Mouse (Mus musculus) left cerebral cortex, postnatal 36 days (tissue): ENCODE results near the gene 9430007A20Rik. TPM values are rescaled to one million over a fixed set of nuclear protein-coding genes. Genes with fewer than 3 reads are reported as not detected.
"Not testable (repeated sequence)": the region's sequence is repeated elsewhere in the genome, so short reads cannot be mapped to it uniquely, and the experiment has no call there.

Experiments used
- DNase-seq, 2 experiments: peaks; one replicate each; pipeline ENCODE4 v3.0.0; 2021 to 2022; ENCODE audit warnings: low spot score in 2 of 2, mixed read lengths in 1 of 2
- intact Hi-C: fragments of 180-260 bp; cut with DNase I; formaldehyde crosslinking; loops from one replicate; pipeline ENCODE4 v1.15.1; 2025
- total RNA-seq, 2 experiments: library from RNA; stranded (reverse); gene quantifications; 2 replicates each; pipeline ENCODE4 v1.2.3; 2021

The 9430007A20Rik gene
- total RNA-seq = not detected

DNA sequence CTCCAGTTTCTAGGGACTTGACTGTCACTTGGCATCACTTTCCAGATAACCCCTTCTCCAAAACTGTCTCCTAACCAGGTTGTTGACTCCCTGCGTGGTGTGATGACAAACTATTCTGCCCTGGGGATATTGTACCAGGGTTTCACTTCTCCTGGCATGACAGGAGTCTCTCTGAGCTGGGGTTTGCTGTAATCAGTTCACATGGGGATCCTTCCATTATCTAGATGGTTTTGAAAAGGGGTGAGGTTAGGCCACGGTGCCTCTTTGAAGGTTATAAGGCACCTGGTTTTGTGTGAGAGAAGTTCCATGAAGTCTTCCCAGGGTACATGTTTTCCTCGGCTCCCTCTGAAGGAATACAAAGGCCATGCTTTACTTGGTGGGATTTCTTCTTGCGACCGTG lies at the start of gene 9430007A20Rik:
9430007A20Rik (plus strand) TSS at position 301 of the 400 bp plus-strand sequence.
- DNase-seq = no peak
- intact Hi-C loops = no loop called here

DNA sequence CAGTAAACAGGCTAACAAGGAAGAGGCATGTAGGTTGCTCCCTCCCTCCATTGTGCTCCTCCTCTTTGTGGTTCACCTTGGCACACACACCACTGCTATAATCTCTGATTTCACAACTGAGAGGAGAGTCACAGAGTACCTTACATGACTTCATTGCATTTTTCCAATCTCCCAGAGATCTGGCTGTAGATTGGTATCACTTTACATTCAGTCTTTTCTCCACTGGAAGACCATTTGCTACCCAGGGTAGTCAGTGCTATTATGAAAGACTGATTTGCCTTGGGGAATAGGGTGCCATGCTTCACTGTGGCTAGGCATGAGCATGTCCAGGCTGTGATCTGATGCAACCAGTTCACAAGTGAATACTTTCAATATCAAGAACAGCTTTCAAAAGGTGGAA lies 26.3 kb upstream of the 9430007A20Rik start:
- intact Hi-C loops = no loop called here
- no peak for DNase-seq

DNA sequence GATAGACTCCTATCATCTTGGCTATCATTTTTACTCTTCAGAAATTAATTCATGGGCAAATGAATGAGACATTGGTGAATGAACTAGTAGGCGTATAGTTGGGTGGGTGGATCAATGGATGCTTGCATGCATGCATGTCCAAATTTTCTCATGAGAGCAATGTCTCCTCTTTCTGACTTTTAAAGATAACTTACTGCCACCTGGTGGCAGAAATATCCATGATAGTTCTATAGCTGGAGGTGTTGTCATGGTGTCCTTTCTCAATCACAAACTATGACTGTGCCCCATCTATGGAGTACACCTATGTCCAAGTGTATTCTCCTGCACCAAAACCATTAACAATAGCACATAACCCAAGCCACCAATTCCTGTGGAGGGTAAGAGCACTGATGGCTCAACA lies 13.1 kb upstream of the 9430007A20Rik start:
- intact Hi-C loops = no loop called here
- DNase-seq = no peak

DNA sequence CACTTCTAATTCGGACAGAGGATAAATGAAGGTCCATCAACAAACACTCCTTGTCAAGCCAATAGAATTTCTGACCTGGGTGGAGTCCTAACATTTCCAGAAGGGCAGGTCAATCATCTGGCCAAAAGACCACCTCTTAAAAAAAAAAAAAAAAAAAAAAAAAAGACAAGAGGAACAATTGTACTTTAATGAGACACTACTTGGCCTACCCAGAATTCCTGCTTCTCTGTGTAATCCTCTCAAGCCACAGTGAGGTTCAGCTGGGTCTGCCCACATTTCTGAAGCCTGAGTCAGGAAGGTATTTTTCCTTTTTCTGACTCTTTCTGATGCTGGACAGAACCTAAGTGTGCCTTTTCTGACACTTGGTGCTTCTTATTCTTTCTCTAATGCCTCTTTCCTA lies 25.1 kb downstream of the 9430007A20Rik start:
- no peak for DNase-seq
- intact Hi-C loops = no loop called here

DNA sequence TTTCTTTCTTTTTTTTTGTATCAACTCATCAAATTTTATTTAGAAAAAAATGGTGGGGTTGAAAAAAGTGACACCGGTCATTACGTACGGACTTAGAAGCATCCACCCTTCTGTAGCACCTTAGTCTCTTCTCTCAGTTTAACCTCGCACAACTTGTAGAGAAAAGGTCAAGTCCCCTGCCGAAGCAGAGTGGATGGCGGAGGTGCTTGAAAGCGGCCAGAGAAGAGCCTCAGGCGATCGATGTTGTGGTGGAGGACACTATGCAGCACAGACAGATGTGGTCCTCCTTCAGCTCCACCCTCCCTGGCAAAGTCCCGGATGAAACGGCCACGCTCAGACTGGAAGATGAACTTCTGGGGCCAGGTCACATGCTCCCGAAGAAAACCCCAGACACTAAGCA lies 25.7 kb downstream of the 9430007A20Rik start:
- DNase-seq, intact Hi-C loops: not testable (repeated sequence)

DNA sequence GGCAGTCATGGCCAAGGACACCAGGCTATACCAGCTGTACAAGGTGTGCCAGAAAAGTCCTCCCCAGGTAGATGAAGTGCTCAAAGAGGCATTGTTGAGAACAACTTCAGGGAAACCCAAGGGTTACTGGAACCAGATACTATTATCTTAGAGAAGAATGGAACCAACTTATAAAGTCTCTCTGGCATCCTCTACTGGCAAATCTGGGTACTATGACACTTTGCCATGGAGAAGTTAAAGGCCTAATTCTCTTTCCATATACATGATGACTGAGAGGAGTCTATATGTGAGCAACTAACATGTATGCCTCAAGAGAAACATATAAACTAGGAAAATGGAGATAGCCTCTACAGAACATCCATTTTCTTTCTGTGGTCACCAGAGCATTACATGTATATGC lies 31.5 kb downstream of the 9430007A20Rik start:
- intact Hi-C loops = no loop called here
- DNase-seq = no peak

DNA sequence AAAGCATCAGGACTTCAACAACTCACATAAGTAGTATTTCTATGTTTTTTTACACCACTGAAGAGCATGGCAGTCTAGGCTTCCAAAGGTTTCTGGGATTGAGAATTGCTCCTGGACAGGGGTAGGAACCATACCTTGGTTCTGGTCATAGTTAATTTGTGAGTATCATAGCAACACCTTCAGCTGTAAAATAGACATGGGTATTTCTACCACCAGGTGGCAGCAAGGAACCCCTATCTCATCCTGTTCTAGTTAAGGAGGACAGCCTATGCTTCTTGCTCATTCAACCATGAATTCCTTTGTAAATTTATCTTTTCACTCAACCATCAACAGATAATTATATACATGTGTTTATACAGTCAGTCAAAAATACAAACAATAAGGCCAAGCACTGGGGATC lies 40.2 kb downstream of the 9430007A20Rik start:
- no peak for DNase-seq
- intact Hi-C loops = no loop called here

DNA sequence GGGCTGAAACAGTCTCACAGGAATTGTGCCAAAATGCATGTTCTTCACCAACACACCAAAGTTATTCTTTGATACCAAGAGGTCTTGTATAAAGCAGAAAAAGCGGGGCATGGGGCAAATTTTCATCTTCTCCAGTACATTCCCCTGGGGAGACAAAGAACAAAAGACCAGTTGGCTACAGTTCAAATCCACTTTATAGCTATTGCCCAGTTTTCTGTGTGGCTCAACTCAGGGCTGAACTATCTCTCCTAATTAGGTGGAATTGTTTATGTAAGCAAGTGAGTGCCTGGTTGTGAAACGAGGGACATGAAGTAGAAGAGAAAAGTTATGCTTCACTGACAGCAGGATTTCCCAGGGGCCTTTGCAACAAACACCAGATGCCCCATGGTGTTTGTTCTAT lies 41.6 kb downstream of the 9430007A20Rik start:
- intact Hi-C loops = no loop called here
- DNase-seq = no peak

DNA sequence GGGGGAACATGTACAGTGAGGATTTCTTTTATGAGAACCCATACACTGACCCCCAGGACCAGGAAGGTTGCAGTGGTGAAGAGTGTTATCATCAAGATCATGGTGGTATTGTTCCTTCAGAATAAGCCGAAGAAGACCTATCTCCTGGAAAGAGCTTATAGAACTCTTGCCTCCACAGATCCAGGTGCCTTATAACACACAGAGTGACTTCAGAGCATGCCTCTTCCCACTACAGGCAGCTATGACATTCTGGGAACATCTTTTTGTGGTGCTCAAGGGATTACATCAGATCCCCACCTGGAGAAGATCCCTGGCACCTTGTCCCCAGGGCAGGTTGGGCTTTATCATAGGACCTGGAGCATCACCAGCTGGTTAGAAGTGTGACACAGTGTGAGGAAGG lies 45.4 kb downstream of the 9430007A20Rik start, which contains the start of gene Gm13124:
Gm13124 (minus strand) TSS at position 101 of the 400 bp plus-strand sequence.
- intact Hi-C loops = no loop called here
- DNase-seq = no peak

DNA sequence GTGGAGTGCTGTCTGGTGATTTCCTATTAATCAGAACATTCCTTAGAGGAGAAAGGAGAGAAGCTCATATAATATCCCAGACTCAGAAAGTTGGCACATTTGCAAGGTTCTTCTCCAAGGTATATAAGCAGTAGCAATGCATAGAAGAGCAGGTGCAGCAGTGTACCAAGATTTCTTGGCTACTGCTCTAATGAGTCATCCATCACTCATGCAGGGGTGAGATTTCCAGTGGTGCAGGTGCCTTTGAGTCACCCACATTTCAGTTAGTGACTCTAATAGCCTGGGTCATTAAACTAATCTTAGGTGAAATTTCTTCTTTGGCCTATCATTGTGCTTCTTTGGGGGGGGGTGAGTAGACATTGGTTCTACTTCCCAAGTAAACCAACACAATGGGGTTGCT lies 48.1 kb downstream of the 9430007A20Rik start:
- intact Hi-C loops = no loop called here
- no peak for DNase-seq

Other genes starting within 250 kb of the 9430007A20Rik start
- not detected for gene Pramel5, start 239.3 kb upstream of the 9430007A20Rik start, total RNA-seq
- gene Gm13128, start 189.6 kb upstream of the 9430007A20Rik start, total RNA-seq = not detected
- not detected for gene Gm13119, start 161.9 kb upstream of the 9430007A20Rik start, total RNA-seq
- not detected for gene Pramef20, start 141.9 kb upstream of the 9430007A20Rik start, total RNA-seq
- not detected for gene Pramef12, start 111.4 kb upstream of the 9430007A20Rik start, total RNA-seq
- gene 1700012P22Rik, start 81.0 kb upstream of the 9430007A20Rik start, total RNA-seq = not detected
- gene Gm9944, start 66.5 kb upstream of the 9430007A20Rik start, total RNA-seq = not detected
- not detected for gene Aadacl3, start 56.1 kb upstream of the 9430007A20Rik start, total RNA-seq
- gene Gm13124, start 45.3 kb downstream of the 9430007A20Rik start, total RNA-seq = not detected
- gene Aadacl4, start 93.9 kb downstream of the 9430007A20Rik start, total RNA-seq = not detected
- not detected for gene Gm436, start 166.5 kb downstream of the 9430007A20Rik start, total RNA-seq
- not detected for gene Gm13178, start 201.6 kb downstream of the 9430007A20Rik start, total RNA-seq